Mouse (Mus musculus) bone marrow, adult 2 months (tissue): ENCODE data around the gene Slc13a1.

Experiments used
- CTCF ChIP-seq: fragments of 200-500 bp; IDR thresholded peaks from 2 replicates; pipeline ENCODE4 v1.5.1; 2011; ENCODE audit warnings: low read length, control low read depth; ENCODE audit not compliant: control insufficient read depth, insufficient read depth
- POLR2A ChIP-seq: fragments of 200-500 bp; IDR thresholded peaks from 2 replicates; pipeline ENCODE4 v1.6.1; 2011; ENCODE audit warnings: low read depth, mild to moderate bottlenecking, control low read depth, low read length, borderline replicate concordance; ENCODE audit not compliant: control insufficient read depth

DNA sequence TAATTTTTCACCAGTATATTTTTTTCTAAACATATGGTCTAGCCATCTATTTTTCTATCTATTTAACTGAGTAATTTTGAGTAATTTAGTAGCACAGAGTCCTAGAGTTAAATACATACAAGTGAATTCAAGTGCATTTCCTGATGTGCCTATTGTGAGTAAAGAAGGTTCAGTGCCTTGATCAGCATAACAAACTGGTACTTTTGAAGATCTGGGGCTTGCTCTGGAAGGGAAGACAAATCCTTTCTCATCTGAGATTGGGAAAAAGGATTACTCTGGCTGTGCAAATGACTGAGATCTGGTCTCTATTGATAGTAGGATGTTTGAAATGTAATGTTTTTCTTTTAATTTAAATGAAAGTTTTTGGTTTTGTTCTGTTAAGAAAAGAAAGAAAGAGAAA lies 124.4 kb downstream of the Slc13a1 start:
- TF ChIP-seq POLR2A, result no peak
- TF ChIP-seq CTCF, result no peak
